Mouse (Mus musculus): ENCODE results near the gene Prima1.
A peak's percentile ranks its signal among the peaks of the same experiment; 100 is the strongest.

Prima1 gene

GRCm38 (mm10) chr12:103242083-103242581 is at the start of gene Prima1:
TSS of gene Prima1 (minus strand) at chr12:103242150.
- no peak for DNase-seq

GRCm38 (mm10) chr12:103287276-103287675 is 45.3 kb upstream of the Prima1 start:
- no peak for DNase-seq

- no peak for DNase-seq
Measured at GRCm38 (mm10) chr12:103283411-103283810, 41.5 kb upstream of the Prima1 start.

- no peak for DNase-seq
Measured at GRCm38 (mm10) chr12:103282936-103283335, 41.0 kb upstream of the Prima1 start.

GRCm38 (mm10) chr12:103281912-103282311 is 40.0 kb upstream of the Prima1 start:
- DNase-seq, result no peak

- no peak for DNase-seq
Measured at GRCm38 (mm10) chr12:103281491-103281890, 39.5 kb upstream of the Prima1 start.

- DNase-seq, result no peak
Measured at GRCm38 (mm10) chr12:103276422-103276821, 34.5 kb upstream of the Prima1 start.

GRCm38 (mm10) chr12:103273732-103274131 is 31.8 kb upstream of the Prima1 start:
- DNase-seq, result no peak

- no peak for DNase-seq
Measured at GRCm38 (mm10) chr12:103273051-103273450, 31.1 kb upstream of the Prima1 start.

- DNase-seq, result no peak
Measured at GRCm38 (mm10) chr12:103272176-103272575, 30.2 kb upstream of the Prima1 start.

GRCm38 (mm10) chr12:103266605-103267004 is 24.7 kb upstream of the Prima1 start:
- no peak for DNase-seq

- DNase-seq, result peak; percentile 26
Measured at GRCm38 (mm10) chr12:103262017-103262865, 20.3 kb upstream of the Prima1 start.

- DNase-seq, result no peak
Measured at GRCm38 (mm10) chr12:103252901-103253434, 11.0 kb upstream of the Prima1 start.

GRCm38 (mm10) chr12:103251151-103251550 is 9.2 kb upstream of the Prima1 start:
- no peak for DNase-seq

GRCm38 (mm10) chr12:103250333-103250732 is 8.4 kb upstream of the Prima1 start:
- no peak for DNase-seq

GRCm38 (mm10) chr12:103243041-103243440 is 1.1 kb upstream of the Prima1 start:
- DNase-seq, result no peak

- DNase-seq, result no peak
Measured at GRCm38 (mm10) chr12:103242591-103243025, 658 bp upstream of the Prima1 start.

GRCm38 (mm10) chr12:103241311-103242082 is 453 bp downstream of the Prima1 start:
- DNase-seq, result no peak

- DNase-seq, result no peak
Measured at GRCm38 (mm10) chr12:103238924-103239460, 3.0 kb downstream of the Prima1 start.

- no peak for DNase-seq
Measured at GRCm38 (mm10) chr12:103235856-103236255, 6.1 kb downstream of the Prima1 start.

- DNase-seq, result no peak
Measured at GRCm38 (mm10) chr12:103235251-103235650, 6.7 kb downstream of the Prima1 start.

- DNase-seq, result no peak
Measured at GRCm38 (mm10) chr12:103229058-103229457, 12.9 kb downstream of the Prima1 start.

GRCm38 (mm10) chr12:103226121-103226520 is 15.8 kb downstream of the Prima1 start:
- DNase-seq, result no peak

Measured in thymus, postnatal 14 days (tissue).